Mouse (Mus musculus) neural tube, embryonic 10.5 days (tissue): Measurements from ENCODE around the gene Rhobtb3.

Experiments
- DNase-seq: peaks from one replicate; pipeline ENCODE4 v3.0.0-alpha.2; 2017; ENCODE audit warnings: low spot score; ENCODE audit errors: extremely low spot score

Gene Rhobtb3

GRCm38 (mm10) chr13:75943189-75944043, at the start of gene Rhobtb3:
TSS of gene Rhobtb3 (minus strand) at chr13:75943925.
- peak; percentile 96 for DNase-seq

- DNase-seq, result no peak
Measured at GRCm38 (mm10) chr13:75992169-75993028, 48.7 kb upstream of the Rhobtb3 start.

- DNase-seq, result no peak
Measured at GRCm38 (mm10) chr13:75988096-75988495, 44.4 kb upstream of the Rhobtb3 start.

GRCm38 (mm10) chr13:75981901-75982300, 38.2 kb upstream of the Rhobtb3 start:
- no peak for DNase-seq

GRCm38 (mm10) chr13:75976649-75977048, 32.9 kb upstream of the Rhobtb3 start:
- DNase-seq, result no peak

- DNase-seq, result no peak
Measured at GRCm38 (mm10) chr13:75976218-75976617, 32.5 kb upstream of the Rhobtb3 start.

GRCm38 (mm10) chr13:75975629-75976028, 31.9 kb upstream of the Rhobtb3 start:
- DNase-seq, result no peak

- DNase-seq, result no peak
Measured at GRCm38 (mm10) chr13:75974481-75974880, 30.8 kb upstream of the Rhobtb3 start.

GRCm38 (mm10) chr13:75966850-75967249, 23.1 kb upstream of the Rhobtb3 start, which contains the start of gene Spata9:
TSS of gene Spata9 (plus strand) at chr13:75967150.
- no peak for DNase-seq

GRCm38 (mm10) chr13:75955357-75955992, 11.8 kb upstream of the Rhobtb3 start:
- DNase-seq, result no peak

GRCm38 (mm10) chr13:75950295-75950694, 6.6 kb upstream of the Rhobtb3 start:
- DNase-seq, result no peak

- no peak for DNase-seq
Measured at GRCm38 (mm10) chr13:75944044-75944820, 507 bp upstream of the Rhobtb3 start.

- DNase-seq, result no peak
Measured at GRCm38 (mm10) chr13:75942731-75943130, 994 bp downstream of the Rhobtb3 start.

GRCm38 (mm10) chr13:75941518-75942295, 2.0 kb downstream of the Rhobtb3 start:
- DNase-seq, result no peak

GRCm38 (mm10) chr13:75940791-75941517, 2.8 kb downstream of the Rhobtb3 start:
- no peak for DNase-seq

- no peak for DNase-seq
Measured at GRCm38 (mm10) chr13:75938866-75939265, 4.9 kb downstream of the Rhobtb3 start.

GRCm38 (mm10) chr13:75933287-75933686, 10.4 kb downstream of the Rhobtb3 start:
- DNase-seq, result no peak

GRCm38 (mm10) chr13:75931073-75931472, 12.7 kb downstream of the Rhobtb3 start:
- DNase-seq, result peak; percentile 62

GRCm38 (mm10) chr13:75930660-75931059, 13.1 kb downstream of the Rhobtb3 start:
- no peak for DNase-seq
